Mouse (Mus musculus) brain, embryonic 14.5 days (tissue): ENCODE data around the gene Tnk1.

Experiments used
- CTCF ChIP-seq: fragments of 200-500 bp; IDR thresholded peaks from 2 replicates; pipeline ENCODE4 v1.5.1; 2012; ENCODE audit warnings: inconsistent platforms, mild to moderate bottlenecking, moderate library complexity, borderline replicate concordance; ENCODE audit not compliant: insufficient read depth, insufficient read length; ENCODE audit errors: extremely low read depth
- POLR2A ChIP-seq: fragments of 200-500 bp; IDR thresholded peaks from 2 replicates; pipeline ENCODE4 v1.6.1; 2012; ENCODE audit warnings: mild to moderate bottlenecking, inconsistent platforms, borderline replicate concordance; ENCODE audit not compliant: poor library complexity, insufficient read depth, insufficient read length, severe bottlenecking; ENCODE audit errors: extremely low read depth

DNA sequence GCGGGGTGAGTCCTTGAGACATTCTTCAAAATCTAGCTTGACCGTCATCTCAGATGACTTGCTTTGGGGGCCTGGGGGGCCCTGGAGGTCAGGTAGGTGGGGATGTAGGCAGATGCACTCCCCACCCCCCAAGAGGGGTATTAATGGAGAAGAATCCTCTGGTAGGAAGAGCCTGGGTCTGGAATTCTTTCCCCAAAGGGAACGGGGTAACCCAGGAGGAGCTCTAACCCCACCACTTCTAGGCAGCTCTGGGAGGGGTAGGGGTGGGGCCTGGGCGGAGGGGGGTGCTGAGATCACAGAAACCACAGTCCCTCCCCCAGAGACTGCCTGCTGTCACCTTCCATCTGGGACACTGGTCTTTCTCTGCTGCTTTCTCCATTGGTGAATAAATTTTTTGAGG is 36.8 kb upstream of the Tnk1 start, which contains the start of gene Acap1:
- TF ChIP-seq POLR2A (no peak), CTCF (no peak)
